Mouse (Mus musculus) layer of hippocampus, adult 18-20 months (tissue): ENCODE measurements around the gene Csf2rb2. TPM values are rescaled to one million over a fixed set of nuclear protein-coding genes. Genes with fewer than 3 reads are reported as not detected.
"Not testable (repeated sequence)": the region's sequence is repeated elsewhere in the genome, so short reads cannot be mapped to it uniquely, and the experiment has no call there.

ENCODE experiments used
- DNase-seq, 2 experiments: peaks; one replicate each; pipeline ENCODE4 v3.0.0; 2022; ENCODE audit warnings: low spot score in 2 of 2
- total RNA-seq, 2 experiments: library from RNA; stranded (reverse); gene quantifications; 2 replicates each; pipeline ENCODE4 v1.2.3; 2021

Gene Csf2rb2
- total RNA-seq, 2 experiments from 2014 or later = 1.6 to 1.9 TPM

DNA sequence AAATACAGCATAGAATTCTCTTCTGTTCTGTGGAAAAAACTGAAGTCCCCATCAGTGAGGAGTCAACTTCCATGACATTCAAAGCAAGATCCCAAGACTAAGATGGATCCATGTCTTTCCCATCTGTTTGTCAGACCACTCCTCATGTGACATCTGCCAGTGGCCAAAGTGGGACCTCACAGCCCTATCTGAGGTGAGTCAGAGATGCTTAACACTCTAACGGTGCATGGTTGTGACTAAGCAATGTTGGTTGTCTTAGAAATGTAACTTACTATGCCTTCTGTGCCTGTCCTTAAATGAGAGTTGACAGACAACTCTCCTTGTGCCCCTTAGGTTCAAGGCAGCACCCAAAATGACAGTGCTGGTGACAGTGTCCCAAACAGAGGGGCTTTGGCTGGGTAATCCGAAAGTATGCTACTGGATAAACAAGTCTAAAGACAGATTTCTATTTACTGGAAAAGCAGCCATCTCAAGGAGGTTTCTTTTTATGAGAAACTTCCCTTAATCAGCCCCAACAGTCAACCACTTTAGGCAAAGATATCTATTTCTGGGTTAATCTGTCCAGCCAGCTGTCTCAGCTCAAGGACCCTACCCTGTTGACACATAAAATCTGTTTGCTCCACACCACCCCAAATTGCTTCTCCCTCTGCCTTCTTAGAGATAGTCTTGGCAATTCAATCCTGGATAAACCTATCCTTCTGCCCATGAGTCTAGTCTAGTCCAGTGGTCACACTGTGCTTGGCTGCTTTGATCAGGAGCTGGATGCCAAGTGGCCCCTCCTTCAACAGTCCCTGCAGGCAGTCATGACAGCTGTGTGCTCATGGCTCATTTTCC, 13.0 kb upstream of the Csf2rb2 start:
- DNase-seq = not testable (repeated sequence)

DNA sequence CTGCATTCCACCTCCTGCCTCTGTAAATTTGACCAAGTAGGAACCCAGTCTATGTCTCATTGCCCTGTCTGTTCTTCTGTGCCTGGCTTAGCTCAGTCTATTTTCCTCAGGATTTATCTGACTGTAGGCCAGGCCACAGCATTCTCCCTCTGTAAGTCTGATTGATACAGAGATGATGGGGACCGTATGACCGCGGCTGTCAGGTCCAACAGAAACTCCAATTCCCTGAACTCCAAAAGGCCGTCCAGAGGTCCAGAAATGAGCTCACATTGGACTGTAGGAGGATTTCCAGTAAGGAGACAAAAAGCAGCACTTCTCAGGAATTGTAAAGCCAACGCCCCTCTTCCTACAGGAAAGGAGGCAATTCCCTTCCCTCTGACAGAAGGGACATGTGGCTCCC, 8.1 kb upstream of the Csf2rb2 start:
- not testable (repeated sequence) for DNase-seq

- DNase-seq = not testable (repeated sequence)
Measured at GRCm38 (mm10) chr15:78312421-78313233, 7.1 kb upstream of the Csf2rb2 start.

- no peak for DNase-seq
Measured at GRCm38 (mm10) chr15:78310971-78311370, 5.5 kb upstream of the Csf2rb2 start.

- no peak for DNase-seq
Measured at GRCm38 (mm10) chr15:78309865-78310264, 4.3 kb upstream of the Csf2rb2 start.

GRCm38 (mm10) chr15:78303665-78304233, 1.8 kb downstream of the Csf2rb2 start:
- no peak for DNase-seq

GRCm38 (mm10) chr15:78302718-78303117, 2.8 kb downstream of the Csf2rb2 start:
- DNase-seq = no peak

DNA sequence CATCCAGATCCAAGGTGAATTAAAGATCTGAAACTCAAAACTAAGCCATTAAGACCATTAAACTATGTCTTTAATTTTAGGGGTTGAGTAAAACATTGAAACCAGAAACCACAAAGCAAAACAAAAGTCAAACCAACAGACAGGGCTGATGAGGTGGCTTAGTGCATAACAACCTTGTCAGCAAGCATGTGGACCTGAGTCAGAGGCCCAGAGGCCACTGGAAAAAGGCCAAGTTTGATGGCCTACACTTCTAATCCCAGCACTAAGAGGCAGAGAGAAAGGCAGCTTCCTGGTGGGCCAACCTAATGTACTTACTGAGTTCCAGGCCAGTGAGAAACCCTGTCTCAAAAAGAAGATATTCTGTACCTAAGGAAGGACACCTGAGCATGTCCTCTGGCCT, 4.7 kb downstream of the Csf2rb2 start:
- no peak for DNase-seq

DNA sequence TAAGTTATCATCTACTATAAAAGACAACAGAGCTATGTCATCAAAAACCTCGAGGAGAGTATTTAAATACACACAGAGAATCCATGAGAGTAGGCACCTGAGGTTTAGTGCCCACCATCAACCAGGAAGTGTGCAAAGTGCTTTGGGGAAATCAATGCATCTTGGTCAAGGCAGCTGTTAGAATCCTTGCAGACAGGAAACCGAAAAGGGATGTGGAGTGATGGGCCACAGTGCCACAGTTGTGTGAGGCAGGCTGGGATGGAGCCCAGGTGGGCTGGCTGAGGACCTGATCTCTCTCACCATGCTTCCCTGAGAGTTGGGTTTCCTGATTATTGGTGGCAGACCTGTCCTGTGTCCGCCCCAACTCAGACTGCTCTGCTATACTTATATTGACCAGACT, 5.9 kb downstream of the Csf2rb2 start:
- no peak for DNase-seq

GRCm38 (mm10) chr15:78298558-78298957, 7.0 kb downstream of the Csf2rb2 start:
- DNase-seq = no peak

GRCm38 (mm10) chr15:78293716-78294115, 11.8 kb downstream of the Csf2rb2 start:
- DNase-seq = no peak

DNA sequence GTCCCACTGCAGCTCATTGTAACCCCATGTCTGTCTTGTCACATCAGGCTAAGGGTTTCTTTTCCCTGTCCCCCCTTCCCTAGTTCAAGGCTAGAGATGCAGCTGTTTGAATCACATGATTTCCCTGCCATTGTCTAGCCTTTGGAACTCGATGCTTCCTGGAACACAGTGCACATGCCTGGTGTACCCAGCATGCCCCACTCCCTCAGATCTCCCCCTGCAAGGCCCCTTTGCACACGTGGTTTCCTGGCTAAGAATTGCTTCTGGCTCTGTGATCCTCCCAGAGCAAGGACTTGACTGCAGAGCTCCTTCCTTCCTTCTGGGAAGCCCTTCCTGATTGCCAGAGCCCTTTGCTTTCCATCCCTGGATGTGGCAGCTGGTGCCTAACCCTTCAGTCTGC, 12.3 kb downstream of the Csf2rb2 start:
- DNase-seq = not testable (repeated sequence)

DNA sequence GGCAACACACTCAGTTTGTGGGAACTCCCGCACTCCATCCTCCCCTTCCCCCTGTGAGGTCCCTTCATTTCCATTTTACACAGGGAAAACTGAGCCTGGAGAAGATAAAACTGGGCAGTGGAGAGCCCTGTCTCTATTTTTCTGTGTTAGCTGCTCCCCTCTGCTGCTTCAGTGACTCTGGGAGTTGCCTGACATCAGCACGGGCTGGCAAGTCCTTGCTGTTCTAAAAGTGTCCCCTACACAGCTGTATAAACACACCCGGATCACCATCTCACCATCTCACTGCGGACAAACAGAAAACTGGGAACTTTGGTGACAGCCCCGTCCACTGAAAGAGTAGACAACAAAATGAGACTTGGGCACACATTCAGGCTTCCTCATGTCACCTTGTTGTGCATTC, 15.7 kb downstream of the Csf2rb2 start:
- DNase-seq = not testable (repeated sequence)

- no peak for DNase-seq
Measured at GRCm38 (mm10) chr15:78287941-78288340, 17.6 kb downstream of the Csf2rb2 start.

GRCm38 (mm10) chr15:78278308-78278707, 27.2 kb downstream of the Csf2rb2 start:
- no peak for DNase-seq

DNA sequence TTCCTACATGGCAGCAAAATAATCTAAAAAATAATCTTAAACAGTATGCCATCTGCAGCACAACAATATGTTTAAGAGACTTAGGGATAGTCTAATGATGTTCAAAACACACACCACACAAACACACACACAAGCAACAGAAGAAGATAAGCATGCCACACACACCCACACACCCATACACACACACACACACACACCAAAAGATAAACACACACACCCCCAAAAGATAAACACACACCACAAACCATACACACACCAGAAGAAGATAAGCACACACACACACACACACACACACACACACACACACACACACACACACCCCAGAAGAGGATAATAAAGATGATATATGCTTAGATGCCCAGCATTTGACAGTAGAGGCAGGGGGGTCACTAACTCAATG, 34.3 kb downstream of the Csf2rb2 start:
- no peak for DNase-seq

GRCm38 (mm10) chr15:78267865-78268264, 37.7 kb downstream of the Csf2rb2 start:
- no peak for DNase-seq

GRCm38 (mm10) chr15:78267441-78267840, 38.1 kb downstream of the Csf2rb2 start:
- DNase-seq = no peak

GRCm38 (mm10) chr15:78263286-78263685, 42.2 kb downstream of the Csf2rb2 start:
- DNase-seq = no peak

- DNase-seq = no peak
Measured at GRCm38 (mm10) chr15:78260668-78261333, 44.7 kb downstream of the Csf2rb2 start.

- no peak for DNase-seq
Measured at GRCm38 (mm10) chr15:78258246-78258865, 47.2 kb downstream of the Csf2rb2 start.
